Mouse (Mus musculus): ENCODE results near the gene Nipsnap3a.

Nipsnap3a gene

DNA sequence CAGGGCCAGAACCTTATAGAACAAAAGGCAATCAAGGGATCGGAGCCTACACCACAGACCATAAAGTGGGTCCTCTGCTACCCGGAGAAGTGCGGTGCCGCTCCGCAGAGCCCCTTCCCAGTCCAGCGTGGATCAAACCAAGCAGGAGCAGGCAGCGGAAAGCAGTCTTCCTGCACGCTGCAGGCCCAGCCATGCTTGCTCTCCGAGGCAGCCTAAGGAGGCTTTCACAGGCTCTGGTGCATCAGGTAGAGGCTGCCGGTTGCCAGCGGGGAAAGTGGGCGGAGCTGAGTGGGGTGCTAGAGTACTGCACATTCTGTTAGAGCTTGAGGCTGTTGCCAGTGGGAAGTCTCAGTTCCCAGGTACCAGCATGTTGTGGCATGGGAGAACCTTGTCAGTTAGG, at the start of gene Nipsnap3a:
TSS of gene Nipsnap3a (plus strand) at position 25 of the 400 bp plus-strand sequence.
- DNase-seq (ENCODE audit: low spot score): no peak

- no peak for DNase-seq (ENCODE audit: low spot score)
Observed at GRCm38 (mm10) chr4:52946665-52947064, 42.4 kb upstream of the Nipsnap3a start.

DNA sequence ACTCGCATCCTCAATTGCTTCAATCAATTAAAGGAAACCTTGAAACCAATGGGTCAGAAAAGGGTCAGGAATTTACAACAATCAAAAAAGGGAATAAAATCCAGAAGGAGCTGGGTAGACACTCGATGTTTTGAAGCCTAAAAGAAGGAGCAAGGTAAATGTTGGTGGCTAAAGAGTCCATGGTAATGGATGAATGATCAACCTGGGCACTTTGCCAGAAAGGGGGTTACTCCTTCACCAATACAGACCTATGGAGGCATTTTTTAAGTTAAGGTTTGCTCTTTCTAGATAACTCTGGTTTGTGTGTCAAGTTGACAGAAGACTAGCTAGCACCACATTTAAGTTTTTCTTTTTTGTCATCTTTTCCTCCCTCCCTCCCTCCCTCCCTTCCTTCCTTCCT, 40.1 kb upstream of the Nipsnap3a start:
- DNase-seq (ENCODE audit: low spot score): no peak

- DNase-seq (ENCODE audit: low spot score): peak; percentile 0
Observed at GRCm38 (mm10) chr4:52958693-52959092, 30.4 kb upstream of the Nipsnap3a start.

- DNase-seq (ENCODE audit: low spot score): no peak
Observed at GRCm38 (mm10) chr4:52964247-52964646, 24.8 kb upstream of the Nipsnap3a start, which contains the start of gene Olfr270. Gene Olfr270 (plus strand): TSS chr4:52964547.

DNA sequence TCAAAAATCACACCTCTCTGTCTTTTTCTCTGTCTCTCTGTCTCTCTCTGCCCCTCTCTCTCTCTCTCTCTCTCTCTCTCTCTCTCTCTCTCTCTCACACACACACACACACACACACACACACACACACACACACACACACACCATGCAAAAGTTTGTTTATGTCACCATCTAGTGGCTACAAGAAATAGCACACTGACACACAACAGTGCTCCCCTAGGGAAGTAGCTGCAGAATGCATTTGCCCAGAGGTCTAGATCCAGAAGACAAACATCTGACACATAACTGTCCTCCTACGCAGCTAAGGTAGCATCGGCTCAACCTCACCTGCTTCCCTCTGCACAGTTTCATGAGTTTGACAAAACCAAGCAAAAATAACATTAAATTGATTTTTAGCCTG, 3.9 kb upstream of the Nipsnap3a start:
- DNase-seq (ENCODE audit: low spot score): no peak

GRCm38 (mm10) chr4:52986266-52986665, 2.8 kb upstream of the Nipsnap3a start:
- no peak for DNase-seq (ENCODE audit: low spot score)

DNA sequence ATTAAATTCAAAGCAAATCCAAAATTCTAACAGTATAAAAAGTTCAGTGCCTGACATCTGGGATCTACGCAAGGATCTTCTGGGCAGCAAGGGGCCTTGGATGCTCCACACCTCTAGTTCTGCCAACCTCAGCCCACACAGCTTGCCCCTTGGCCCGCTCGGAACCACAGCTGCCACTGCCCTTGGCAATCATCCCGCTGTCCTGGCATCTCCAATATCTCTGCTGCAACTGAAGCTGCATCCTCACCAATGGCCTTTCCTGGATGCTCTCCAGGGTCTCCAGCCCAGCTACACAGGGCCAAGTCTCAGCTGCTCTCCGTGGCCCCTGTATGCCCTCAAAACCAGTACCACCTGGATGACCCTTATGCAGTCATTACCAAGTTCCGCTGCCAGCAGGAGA, 10.4 kb downstream of the Nipsnap3a start:
- DNase-seq (ENCODE audit: low spot score): no peak

DNA sequence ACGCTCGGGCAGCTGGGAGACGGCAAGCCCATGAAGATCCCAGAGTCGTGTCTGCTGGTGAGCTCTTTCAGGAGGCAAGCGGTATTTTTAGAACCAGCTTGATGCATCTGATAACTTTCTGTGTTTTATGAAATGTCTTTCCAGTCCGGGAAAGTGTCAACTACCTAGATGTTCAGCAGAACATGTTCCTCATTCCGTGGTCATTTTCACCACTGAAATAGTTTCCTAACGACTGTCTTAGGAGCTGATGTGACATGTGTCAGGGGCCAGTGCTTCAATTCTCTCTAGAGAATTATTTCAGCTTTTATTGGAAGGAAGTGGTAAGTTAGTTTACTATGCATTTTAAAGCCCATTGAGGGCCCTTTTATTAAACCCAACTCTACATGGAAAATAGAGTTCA, 11.1 kb downstream of the Nipsnap3a start:
- DNase-seq (ENCODE audit: low spot score): no peak

GRCm38 (mm10) chr4:53009183-53009582, 20.1 kb downstream of the Nipsnap3a start:
- DNase-seq (ENCODE audit: low spot score): no peak

DNA sequence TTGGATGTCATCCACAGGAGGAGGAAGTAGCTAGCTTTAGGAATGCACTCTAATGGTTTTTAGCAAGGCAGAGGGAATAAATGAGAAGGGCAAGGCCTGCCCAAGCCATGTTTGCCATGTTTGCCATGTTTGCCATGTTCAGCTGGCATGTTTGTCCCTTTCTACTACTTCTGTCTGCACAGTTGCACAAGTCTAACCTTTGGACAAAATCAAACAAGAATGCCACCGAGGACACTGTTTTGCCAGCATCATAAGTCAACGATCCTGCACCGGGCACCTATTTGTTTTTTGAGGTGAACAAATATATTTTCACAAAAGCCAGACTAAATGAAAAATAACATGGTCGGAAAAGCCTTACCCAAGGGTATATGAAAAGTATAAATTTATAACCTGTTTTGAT, 20.8 kb downstream of the Nipsnap3a start:
- no peak for DNase-seq (ENCODE audit: low spot score)

DNA sequence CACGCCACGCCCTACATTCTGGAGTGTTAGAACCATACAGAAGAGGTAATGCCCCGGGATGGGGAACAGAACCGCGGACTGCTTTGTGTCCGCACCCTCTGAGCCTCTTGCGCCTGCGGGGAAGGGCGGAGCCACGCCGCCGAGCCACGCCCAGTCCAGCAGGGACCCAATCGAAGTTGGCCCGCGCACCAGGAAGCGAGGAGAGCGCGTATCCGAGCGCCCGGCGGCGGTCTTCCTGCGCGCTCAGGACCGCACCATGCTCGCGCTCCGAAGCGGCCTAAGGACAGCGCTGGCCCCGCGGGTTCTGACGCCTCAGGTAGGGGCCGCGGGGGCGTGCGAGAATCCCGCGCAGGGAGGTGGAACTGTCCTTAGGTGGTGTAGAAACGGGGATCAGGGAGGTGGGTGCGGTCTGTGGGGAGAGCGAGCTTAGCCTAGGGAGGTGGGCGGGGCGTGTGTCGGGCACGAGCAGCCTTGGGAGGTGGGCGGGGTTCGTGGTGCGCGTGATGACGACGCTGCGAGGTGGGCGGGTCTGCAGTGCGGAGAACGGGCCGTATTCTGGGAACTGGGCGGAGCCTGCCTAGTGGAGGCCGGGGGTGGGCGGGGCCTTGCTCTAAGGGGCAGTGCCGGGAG, 22.8 kb downstream of the Nipsnap3a start, which contains the start of gene Nipsnap3b:
TSS of gene Nipsnap3b (plus strand) at position 149 of the 630 bp plus-strand sequence.
- DNase-seq (ENCODE audit: low spot score): peak; percentile 94

DNA sequence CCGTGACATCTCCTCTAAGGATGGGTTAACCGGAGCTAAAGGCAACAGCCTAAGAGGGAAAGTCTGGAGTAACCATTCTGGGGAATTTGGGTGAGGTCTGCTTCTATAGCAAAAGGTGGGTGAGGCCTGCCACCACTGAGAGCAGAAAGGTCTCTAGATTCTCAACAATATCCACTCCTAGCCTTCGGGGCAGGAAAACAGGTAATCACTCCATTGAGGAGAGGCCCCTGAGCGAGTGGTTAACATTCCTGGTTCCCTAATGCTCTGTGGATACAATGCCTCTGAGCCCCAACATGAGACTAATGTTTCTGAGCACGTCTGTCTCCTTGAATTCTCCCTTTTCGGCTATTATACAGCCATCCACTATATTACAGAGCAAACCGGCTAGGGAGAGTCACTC, 25.3 kb downstream of the Nipsnap3a start:
- no peak for DNase-seq (ENCODE audit: low spot score)

DNA sequence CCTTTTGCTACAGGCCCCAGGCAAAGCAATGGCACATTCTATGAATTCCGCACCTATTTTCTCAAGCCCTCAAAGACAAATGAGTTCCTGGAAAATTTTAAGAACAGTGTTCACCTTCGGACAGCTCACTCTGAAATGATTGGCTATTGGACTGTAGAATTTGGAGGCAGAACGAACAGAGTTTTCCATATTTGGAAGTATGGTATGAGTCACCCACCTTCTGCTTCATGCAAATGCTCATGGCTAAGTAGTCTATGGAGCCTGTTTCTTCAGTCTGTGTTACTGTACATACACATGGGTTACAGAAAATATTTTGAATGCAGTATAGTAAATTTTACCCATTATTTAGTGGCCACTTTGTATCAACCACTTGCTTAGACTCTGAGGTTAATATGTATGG, 26.0 kb downstream of the Nipsnap3a start:
- no peak for DNase-seq (ENCODE audit: low spot score)

DNA sequence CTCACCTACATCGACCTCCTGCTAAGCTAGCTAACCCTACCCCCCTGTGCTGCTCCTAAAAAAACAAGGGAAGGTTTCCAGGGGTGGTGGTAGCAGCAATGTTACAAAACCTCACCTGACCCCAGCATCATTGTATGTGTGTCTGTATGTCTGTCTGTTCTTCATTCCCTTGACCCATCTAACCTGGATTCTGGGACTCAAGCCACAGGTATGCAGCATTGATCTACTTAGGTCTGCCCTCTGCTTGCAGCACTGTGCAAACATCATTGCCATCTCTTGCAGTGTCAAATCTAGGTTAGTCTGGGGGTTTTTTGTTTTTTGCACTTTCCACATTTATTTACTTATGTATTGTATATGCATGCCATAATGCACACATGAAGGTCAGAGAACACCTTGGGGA, 29.3 kb downstream of the Nipsnap3a start:
- no peak for DNase-seq (ENCODE audit: low spot score)

DNA sequence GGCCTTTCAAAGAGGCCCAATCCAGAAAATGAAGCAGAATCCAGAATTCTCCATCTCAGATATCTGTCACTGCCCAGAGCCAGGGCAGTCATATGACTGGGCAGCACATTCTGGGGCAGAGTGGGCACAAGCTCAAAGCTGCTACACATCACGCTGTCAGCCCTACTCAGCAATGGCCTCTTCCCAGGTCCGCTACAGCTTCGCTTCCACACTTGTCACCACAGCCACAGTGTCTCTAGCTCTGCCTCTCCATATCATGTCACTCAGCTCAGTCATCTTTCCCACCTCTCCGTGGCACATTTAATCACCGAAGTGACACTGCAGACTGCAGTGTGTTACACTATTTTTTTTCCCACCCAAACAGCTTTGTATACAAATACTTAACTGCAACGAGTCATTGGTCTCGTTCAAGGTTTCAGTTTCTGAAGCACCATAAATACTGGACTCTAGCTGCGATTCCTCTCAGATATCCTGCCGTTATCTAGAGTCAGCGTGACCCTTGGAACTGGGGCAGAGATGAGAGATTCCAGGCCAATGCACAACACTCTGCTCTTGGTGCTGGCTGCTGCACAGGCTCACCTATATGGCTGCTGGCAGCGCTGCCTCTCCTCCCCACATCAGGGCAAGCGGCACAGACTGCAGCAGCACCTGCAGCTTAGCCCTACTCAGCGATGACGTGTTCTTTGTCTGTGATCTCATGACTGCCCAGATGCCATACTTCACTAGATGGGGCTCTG, 34.3 kb downstream of the Nipsnap3a start:
- DNase-seq (ENCODE audit: low spot score): no peak

DNA sequence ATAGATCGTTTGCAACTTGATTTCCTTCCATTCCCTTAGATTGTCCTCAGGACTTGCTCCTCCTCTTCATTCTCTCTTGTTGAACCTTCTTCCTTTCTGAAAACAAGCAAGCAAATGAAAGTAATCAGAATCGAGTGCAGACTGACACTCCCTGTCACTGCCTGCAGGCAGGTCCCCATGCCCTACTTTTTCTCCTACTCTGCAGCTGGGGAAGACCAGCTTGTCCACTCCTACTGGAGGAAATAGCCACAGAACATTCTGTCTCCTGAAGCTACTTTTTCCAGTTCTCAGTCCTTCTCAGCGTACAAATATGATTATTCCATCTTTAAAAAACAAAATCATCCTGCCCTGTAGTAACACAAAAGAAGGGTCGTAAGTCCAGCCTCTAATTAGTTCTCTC, 35.3 kb downstream of the Nipsnap3a start:
- no peak for DNase-seq (ENCODE audit: low spot score)

- DNase-seq (ENCODE audit: low spot score): no peak
Observed at GRCm38 (mm10) chr4:53027811-53028210, 38.7 kb downstream of the Nipsnap3a start.

- no peak for DNase-seq (ENCODE audit: low spot score)
Observed at GRCm38 (mm10) chr4:53030326-53030948, 41.4 kb downstream of the Nipsnap3a start.

DNA sequence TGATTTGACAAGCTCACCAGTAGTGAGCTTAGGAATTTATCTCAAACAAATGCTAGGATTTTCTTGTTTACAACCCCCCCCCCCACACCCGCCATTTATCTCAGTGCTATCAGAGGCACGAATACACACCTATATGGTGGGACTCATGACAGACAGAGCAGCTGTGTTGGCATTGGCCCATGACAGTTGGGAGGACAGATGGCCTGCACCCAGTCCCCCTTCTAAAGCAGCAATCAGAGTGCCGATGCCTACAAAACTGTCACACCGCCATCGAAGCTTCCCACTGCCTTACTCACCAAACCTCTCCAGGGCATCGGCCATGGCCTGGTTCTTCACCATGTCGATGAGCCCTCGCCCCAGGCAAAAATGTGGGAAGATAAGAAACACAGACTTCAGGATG, 54.7 kb downstream of the Nipsnap3a start:
- no peak for DNase-seq (ENCODE audit: low spot score)

DNA sequence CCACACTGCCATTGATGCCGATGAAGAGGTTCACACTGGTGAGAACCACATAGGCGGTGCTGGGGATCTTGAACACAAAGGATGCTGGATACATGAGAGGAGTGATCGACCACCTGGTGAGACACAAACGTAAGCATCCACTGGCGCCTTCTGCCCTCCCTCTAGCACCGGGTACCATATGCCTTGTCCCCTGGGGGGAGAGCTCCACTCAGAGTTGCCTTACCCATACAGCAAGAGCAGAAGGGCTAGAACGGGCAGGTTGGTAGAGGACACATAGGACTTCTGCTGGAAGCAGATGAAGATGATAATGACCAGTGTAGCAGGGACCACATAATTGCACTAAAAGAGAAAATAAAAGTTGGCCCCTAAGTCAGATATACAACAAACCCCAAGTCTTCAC, 56.7 kb downstream of the Nipsnap3a start:
- no peak for DNase-seq (ENCODE audit: low spot score)

- DNase-seq (ENCODE audit: low spot score): no peak
Observed at GRCm38 (mm10) chr4:53046238-53047022, 57.4 kb downstream of the Nipsnap3a start.

Measured in c-Kit-positive CD71-positive TER-119-positive erythroid progenitor cells, embryonic 14.5 days (primary cell).